Mouse (Mus musculus) lung, adult 2 months (tissue): Measurements from ENCODE around the gene Chek2.

Source experiments
- CTCF ChIP-seq: fragments of 200-500 bp; IDR thresholded peaks from 2 replicates; pipeline ENCODE4 v1.5.1; 2011; ENCODE audit warnings: mild to moderate bottlenecking, low read length, control low read depth; ENCODE audit not compliant: insufficient read depth
- POLR2A ChIP-seq: fragments of 200-500 bp; IDR thresholded peaks from 2 replicates; pipeline ENCODE4 v1.6.1; 2011; ENCODE audit warnings: low read depth, mild to moderate bottlenecking, control low read depth, low read length, borderline replicate concordance; ENCODE audit errors: extremely low read depth

GRCm38 (mm10) chr5:110897114-110897788 is 57.5 kb downstream of the Chek2 start:
- no peak for TF ChIP-seq CTCF
- TF ChIP-seq POLR2A, result no peak
